Mouse (Mus musculus) monocyte, adult 2 months (primary cell): Measurements from ENCODE around the gene Mdm1.

ENCODE experiments used
- DNase-seq, 2 experiments: peaks; one replicate each; pipeline ENCODE4 v3.0.0; 2022; ENCODE audit warnings: low spot score in 2 of 2, low read depth in 1 of 2

Gene Mdm1

GRCm38 (mm10) chr10:118141018-118141883 is at the start of gene Mdm1:
Gene Mdm1, plus strand, starts transcription at chr10:118141811.
- peak; percentile 98 to 100 for DNase-seq

DNA sequence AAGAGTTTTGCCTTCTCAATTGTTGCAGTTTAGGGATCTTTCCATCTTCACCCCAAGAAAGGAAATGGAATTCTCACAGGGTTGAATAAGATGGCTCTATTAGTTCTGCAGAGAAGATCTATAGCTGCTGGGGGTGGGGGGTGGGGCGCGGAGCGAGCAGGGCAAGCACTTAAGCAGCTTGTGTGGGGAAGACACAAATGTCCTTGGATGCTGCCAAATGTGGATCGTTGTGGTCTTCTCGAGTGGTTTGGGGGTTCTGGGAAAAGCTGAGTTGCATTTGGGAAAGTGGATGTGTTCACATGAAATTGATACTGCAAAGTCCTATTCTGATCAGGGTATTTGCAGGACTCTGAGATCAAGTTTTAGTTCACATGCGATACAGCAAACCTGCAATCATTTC is 48.9 kb upstream of the Mdm1 start:
- no peak for DNase-seq

DNA sequence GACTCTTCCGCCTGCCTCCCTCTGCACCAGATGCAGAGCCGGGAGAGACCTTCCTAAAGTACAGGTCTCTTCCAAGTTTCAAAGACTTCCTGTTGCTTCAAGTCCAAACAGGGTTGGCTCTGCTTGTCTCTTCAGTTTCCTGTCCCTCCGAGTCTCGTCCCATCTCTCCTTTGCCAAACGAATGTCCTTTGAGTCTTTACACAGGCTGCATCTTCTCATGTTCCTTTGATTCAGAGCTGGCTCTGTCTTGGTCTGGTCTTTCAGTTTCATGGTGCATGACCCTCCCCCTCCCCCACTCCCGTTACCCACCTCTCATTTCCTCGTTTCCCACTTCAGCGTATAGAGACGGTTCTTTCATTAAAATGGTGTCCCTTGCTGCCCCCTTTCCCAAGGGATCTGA is 47.9 kb upstream of the Mdm1 start:
- no peak for DNase-seq

- no peak for DNase-seq
Observed at GRCm38 (mm10) chr10:118094853-118095252, 46.8 kb upstream of the Mdm1 start.

DNA sequence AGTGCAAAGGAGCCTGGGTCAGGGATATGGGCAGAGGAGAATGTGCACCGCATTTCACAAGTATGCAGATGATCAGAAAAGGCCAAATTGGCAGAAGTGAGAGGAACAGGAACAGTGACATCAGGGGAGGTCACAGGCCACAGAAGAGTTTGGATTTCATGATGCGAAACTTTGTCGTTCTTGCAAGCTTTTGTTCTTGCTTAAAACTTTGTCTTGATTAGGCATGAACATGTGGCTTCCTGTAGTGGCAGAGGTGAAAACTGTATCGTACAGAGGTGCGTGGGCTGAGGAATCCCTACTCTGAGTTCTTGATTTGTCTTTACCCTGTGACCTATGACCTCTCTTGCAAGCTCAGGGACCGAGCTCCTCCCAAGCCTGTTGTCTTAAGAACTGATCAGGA is 45.4 kb upstream of the Mdm1 start:
- DNase-seq: peak; percentile 40 to 62

DNA sequence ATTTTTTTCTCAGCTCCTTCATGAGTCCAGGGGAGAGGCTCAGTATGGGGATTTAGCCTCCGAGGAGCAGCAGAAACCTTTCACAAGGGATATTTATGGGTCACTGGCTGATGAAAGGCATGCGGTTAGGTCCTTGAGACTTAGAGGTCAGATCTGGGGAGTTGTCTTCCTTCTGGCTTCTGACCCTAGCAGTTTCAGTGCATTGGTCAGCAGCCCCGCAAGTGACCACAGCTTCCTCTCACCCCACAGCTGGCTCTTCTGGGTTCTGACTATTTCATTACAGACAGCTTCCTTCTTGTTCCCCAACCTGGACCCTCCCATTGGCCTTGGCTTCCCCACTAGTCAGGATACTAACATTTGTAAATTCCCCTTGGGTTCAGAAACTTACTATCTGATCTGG is 43.7 kb upstream of the Mdm1 start:
- DNase-seq: peak; percentile 81 to 83

DNA sequence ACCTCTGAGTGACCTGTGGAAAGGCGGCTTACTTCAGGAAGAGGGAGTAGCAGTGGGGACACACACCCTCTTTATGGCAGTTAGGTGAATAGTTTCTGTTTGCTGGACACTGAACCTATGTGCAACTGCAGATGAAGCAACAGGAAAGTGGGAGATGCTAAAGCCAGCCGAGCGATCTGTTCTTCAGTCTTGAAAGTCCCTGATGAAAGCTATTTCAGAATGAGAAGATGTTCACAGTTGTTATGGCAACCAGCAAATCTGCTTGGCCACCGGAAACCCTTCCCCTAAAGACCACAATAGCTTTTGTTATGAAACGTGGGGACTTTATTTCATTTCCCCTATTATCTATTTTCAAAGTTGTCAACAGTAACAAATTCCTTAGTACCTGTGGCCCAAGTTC is 41.0 kb upstream of the Mdm1 start:
- DNase-seq: peak; percentile 48 to 52

GRCm38 (mm10) chr10:118101056-118101455 is 40.6 kb upstream of the Mdm1 start:
- no peak for DNase-seq

- DNase-seq: peak; percentile 95 to 99
Observed at GRCm38 (mm10) chr10:118103020-118103666, 38.5 kb upstream of the Mdm1 start.

DNA sequence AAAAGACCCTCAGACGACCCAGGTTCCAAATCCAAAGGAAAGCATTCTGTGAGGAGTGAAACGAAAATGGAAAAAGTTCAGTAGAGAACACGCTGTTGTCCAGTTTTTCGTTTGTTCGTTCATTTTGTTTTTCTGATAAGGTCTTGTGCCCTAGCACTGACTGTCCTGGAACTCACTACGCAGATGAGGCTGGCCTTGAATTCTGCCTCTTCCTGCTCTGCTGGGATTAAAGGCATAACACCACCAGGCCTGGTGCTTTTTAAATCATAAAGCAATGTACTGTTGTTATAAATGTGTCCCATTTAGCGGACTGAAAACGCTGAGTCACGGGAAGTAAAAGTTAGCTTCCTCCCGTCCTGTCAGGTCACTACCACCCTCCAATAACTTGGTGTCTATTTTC is 37.7 kb upstream of the Mdm1 start:
- DNase-seq: no peak

DNA sequence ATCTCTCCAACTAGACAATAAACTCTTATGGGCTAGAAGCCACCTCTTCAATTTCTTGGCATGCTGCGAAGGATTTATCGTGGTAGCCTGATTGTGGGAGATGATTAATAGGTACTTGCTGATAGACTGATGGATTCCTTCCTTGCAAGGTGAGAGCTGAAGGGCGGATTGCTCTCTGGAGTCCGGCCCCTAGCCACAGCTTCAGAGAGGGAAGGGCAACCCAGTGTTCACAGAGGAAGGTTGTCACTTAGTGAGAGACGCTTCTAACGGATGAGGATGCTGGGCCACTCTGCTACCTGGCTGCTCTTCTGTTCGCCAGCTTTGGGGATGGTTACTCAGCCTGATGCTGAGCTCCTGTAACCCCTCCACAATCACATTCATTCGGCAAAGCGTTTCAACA is 34.6 kb upstream of the Mdm1 start:
- DNase-seq: no peak

DNA sequence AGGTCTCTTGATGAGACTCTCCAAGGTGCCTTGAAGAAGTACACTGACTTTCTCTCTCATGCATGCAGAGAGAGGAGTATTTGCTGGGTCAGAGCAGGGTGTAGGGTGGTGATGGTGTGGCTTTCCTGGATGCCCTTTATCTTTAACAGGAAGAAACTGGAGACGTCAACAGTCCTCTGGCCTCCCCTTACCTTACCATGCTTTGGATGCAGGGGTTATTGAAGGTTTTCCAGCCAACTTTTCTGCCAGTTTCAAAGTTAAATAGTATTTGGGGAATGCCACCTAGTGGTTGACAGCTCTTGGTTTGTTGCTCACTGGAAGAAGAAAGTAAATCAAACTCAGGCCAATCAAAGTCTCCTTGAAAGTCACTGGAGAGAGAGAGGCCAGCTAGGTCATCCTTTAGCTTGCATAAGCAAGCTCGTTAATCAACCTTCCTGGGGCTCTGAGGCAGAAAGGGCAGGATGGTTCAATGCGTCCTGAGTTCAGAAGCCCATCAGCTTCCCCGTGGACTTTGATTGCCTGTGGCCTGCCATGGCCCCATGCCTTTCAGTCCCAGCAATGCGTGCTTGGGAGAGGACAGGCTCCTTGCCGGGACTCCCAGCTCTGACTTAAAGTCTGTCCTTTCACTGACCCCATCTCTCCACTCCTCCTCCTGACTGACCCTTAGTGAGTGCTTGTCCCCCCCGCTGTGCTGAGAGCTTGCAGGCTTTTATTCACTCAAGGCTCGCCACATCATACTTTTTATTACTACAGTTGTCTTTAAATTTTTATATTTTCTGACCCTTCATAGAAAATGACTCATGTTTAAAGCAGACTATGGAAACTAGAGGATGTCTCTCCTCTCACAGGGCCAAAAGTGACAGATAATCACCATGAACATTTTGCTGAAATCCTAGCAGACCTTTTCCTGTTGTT is 31.3 kb upstream of the Mdm1 start:
- no peak for DNase-seq

DNA sequence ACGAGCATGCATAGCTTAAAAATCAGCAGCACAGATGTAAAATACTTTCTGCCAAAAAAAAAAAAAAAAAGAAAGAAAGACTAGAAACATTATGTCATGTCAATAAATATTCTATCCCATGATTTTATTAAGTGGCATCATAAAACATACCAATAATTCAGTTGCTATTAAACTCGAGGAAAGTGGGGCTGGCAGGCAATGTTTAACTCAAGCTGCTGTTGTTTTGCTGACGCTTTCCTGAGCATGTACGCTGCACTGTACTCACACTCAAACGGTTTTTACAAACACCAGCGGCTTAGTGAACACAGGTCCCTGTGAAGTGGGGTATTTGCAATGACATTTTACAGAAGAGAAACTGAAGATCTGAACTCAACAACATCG is 30.7 kb upstream of the Mdm1 start:
- DNase-seq: no peak

DNA sequence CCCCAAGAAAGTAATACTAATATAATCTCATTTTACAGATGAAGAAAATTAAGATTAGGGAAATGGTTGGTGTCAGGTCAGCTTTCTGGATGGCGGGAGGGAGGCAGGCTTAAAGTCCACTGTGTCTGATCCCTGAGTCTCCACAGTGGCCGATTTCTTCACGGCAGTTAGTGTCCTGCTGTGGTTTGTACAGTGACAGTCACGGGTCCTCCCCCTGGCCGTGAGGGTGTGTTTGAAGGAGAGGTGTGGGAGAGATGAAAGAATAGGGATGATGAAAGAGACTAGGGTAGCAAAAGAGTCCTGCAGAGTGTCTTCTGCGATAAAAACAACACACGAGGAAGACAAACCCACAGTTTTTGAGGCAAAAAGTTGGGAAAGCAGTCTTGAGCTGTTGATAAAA is 30.0 kb upstream of the Mdm1 start:
- DNase-seq: no peak

GRCm38 (mm10) chr10:118112294-118112893 is 29.2 kb upstream of the Mdm1 start:
- DNase-seq: no peak

DNA sequence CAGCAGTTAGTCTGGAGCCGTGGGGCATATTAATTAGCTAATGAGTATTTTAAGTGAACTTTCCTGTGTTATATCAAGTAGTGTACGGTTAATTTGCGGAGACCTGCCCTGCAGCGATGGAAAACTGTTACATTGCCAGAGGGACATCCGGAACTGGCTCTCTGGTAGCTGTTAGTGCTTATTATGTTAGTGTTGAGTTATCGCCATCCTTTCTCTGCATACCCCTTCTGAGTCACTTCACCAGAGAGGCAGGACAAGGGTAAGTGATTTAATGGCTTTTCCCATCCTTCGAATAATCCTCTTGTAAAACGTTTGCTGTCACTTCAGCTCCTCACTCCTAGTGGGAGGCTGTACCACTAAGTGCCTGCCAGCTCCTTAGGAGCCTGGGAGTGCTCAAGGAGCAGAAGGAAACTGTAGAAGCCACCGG is 28.3 kb upstream of the Mdm1 start:
- DNase-seq: no peak

DNA sequence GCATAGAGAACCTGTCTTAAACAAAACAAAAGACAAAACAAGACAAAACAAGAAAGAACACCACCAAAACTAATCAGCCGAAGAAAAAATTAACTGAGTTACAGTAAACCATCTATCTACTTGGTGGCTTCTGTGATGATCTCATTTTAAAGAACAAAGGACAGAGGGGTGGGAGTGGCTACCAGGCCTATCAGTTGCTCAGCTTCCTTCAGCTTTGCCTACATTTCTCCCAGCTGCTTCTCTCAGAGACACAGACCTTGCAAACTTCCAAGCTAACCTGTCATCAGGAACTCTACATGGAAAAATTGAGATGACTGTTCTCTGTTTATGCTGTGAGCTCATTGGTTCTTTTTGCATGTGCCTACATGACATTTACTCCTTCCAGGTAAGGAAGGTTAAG is 27.3 kb upstream of the Mdm1 start:
- DNase-seq: no peak

GRCm38 (mm10) chr10:118116456-118116855 is 25.2 kb upstream of the Mdm1 start:
- DNase-seq: no peak

- DNase-seq: peak in 1 of 2 experiments; percentile 32
Observed at GRCm38 (mm10) chr10:118121047-118121936, 20.3 kb upstream of the Mdm1 start.

DNA sequence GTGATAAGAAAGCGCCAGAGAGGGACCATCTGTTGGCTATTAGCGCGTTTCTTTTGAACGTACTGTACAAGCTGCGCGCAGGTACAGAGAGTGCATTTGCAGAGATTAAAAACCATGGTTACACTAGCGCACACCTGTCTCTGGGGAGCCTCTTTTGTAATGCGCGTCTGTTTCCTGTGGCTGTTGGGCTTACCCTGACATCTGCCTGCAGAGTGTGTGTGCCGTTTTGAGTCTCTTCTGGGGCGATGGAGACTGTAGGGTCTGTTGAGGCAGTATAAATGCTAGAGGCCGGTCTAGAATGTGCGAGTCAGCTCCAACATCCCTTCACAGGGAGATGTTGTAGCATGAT is 19.7 kb upstream of the Mdm1 start:
- no peak for DNase-seq
